Comparison of ENCODE assay signal across 8 mouse cellular contexts in the genomic region with DNA sequence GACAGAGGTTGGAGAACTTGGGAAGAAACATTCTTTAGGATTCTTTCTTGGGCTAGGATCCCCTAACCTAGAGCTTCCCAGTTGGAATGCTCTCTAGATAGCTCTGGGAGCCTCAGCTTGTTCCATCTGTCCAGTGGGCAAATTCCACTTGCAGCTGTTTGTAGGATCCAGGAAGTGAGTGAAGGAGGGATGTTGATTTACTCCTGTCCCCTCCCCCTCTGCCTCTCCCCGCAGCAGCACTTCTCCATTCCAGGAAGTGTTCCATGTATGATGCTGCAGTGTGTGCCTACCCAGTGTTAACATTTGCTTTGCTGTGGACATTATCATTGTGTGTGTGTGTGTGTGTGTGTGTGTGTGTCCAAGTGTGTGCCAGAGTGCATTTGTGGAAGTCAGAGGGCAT. TPM values are rescaled to one million over a fixed set of nuclear protein-coding genes. Genes with fewer than 3 reads are reported as not detected.
DNase-seq lines count a peak whose midpoint lies in the region; ATAC-seq lines count a peak whose summit lies in the region.

No protein-coding gene starts in this region.

- H3K4me1 ChIP-seq in neural tube, embryonic 11.5 days (ENCODE audit: control insufficient read depth, insufficient read depth, low read length), result peaks cover 9% of the 10 kb centered on the region
- peaks cover 57% of the 10 kb centered on the region for H3K4me1 ChIP-seq in forebrain, embryonic 15.5 days
- H3K4me1 ChIP-seq in megakaryocyte, embryonic 14.5 days, result peaks cover 76% of the 10 kb centered on the region

- no peak overlapping the region for H3K27ac ChIP-seq in neural tube, embryonic 11.5 days (ENCODE audit: low read depth, low read length)
- no peak overlapping the region for H3K27ac ChIP-seq in forebrain, embryonic 15.5 days (replicated peaks)

- 18% methylated on average over 1 of the region's 1 CpGs for WGBS in neural tube, embryonic 11.5 days
- WGBS in forebrain, embryonic 15.5 days, result 48% methylated on average over 1 of the region's 1 CpGs

- H3K27me3 ChIP-seq in neural tube, embryonic 11.5 days (ENCODE audit: control insufficient read depth, insufficient read depth, low read length), result no peaks in the 10 kb centered on the region
- no peaks in the 10 kb centered on the region for H3K27me3 ChIP-seq in forebrain, embryonic 15.5 days
- H3K27me3 ChIP-seq in megakaryocyte, embryonic 14.5 days (replicated peaks), result no peaks in the 10 kb centered on the region

- ATAC-seq in neural tube, embryonic 11.5 days (ENCODE audit: insufficient read depth, low FRiP score, low TSS enrichment), result no peak
- ATAC-seq in forebrain, embryonic 15.5 days (replicated peaks), result no peak
- no peak for ATAC-seq in activated CD4-positive, CD25-positive, alpha-beta regulatory T cell, adult 4 months

- peak overlapping the region; percentile 83 for H3K4me3 ChIP-seq in neural tube, embryonic 11.5 days (ENCODE audit: low read depth, low read length)
- peak overlapping the region; percentile 97 for H3K4me3 ChIP-seq in forebrain, embryonic 15.5 days
- H3K4me3 ChIP-seq in megakaryocyte, embryonic 14.5 days (replicated peaks), result peak overlapping the region; percentile 99

- DNase-seq in neural tube, embryonic 11.5 days (ENCODE audit: low spot score), result no peak
- DNase-seq in neural tube, embryonic 10.5 days (ENCODE audit: extremely low spot score, low spot score), result no peak
- peak; percentile 47 to 70 for DNase-seq in kidney, postnatal 25 days
- DNase-seq in testis, postnatal 10 days (ENCODE audit: low spot score), result no peak
- no peak for DNase-seq in right cerebral cortex, postnatal 4 days

- peak overlapping the region; percentile 88 for H3K9ac ChIP-seq in neural tube, embryonic 11.5 days (ENCODE audit: low read length)
- H3K9ac ChIP-seq in forebrain, embryonic 15.5 days (replicated peaks), result peak overlapping the region; percentile 90

- H3K36me3 ChIP-seq in neural tube, embryonic 11.5 days (ENCODE audit: control insufficient read depth, insufficient read depth, low read length), result peaks cover 1% of the 10 kb centered on the region; the same call in 1 of the 2 replicates
- H3K36me3 ChIP-seq in forebrain, embryonic 15.5 days, result no peaks in the 10 kb centered on the region
- peaks cover 58% of the 10 kb centered on the region for H3K36me3 ChIP-seq in megakaryocyte, embryonic 14.5 days (replicated peaks; ENCODE audit: low read length)

- peak overlapping the region; percentile 91 for H3K4me2 ChIP-seq in neural tube, embryonic 11.5 days (ENCODE audit: low read depth)
- peak overlapping the region; percentile 80 for H3K4me2 ChIP-seq in forebrain, embryonic 15.5 days (replicated peaks)

- no peaks in the 10 kb centered on the region for H3K9me3 ChIP-seq in neural tube, embryonic 11.5 days (ENCODE audit: control insufficient read depth, low read length)
- no peaks in the 10 kb centered on the region for H3K9me3 ChIP-seq in forebrain, embryonic 15.5 days
- H3K9me3 ChIP-seq in megakaryocyte, embryonic 14.5 days, result no peaks in the 10 kb centered on the region

RNA-seq across cellular contexts. Expression of a gene that starts 1.3 kb away (rescaled TPM):
- polyA plus RNA-seq in neural tube, embryonic 11.5 days (2014; fragmentation: Nextera tagmentation; extraction: Ambion mirVana), result 66.3 and 69.7 TPM in 2 replicates
- 74.7 and 77.1 TPM in 2 replicates for polyA plus RNA-seq in forebrain, embryonic 15.5 days (2015; fragmentation: Nextera tagmentation; extraction: Ambion mirVana)
- 714 and 929 TPM in 2 replicates for polyA plus RNA-seq in megakaryocyte, embryonic 14.5 days (2012; ENCODE audit: insufficient read depth, low replicate concordance)
- polyA plus RNA-seq in activated CD4-positive, CD25-positive, alpha-beta regulatory T cell, adult 4 months (2017; shearing (Covaris generic)), result 100 to 1,000 TPM; 100 to 114 TPM

RNA-seq across cellular contexts. Expression of a gene that starts 14.4 kb away (rescaled TPM):
- 47.8 and 51.8 TPM in 2 replicates for polyA plus RNA-seq in neural tube, embryonic 11.5 days (2014; fragmentation: Nextera tagmentation; extraction: Ambion mirVana)
- polyA plus RNA-seq in forebrain, embryonic 15.5 days (2015; fragmentation: Nextera tagmentation; extraction: Ambion mirVana), result 45.7 and 49.1 TPM in 2 replicates
- 20.1 and 20.7 TPM in 2 replicates for polyA plus RNA-seq in megakaryocyte, embryonic 14.5 days (2012; ENCODE audit: insufficient read depth, low replicate concordance)
- polyA plus RNA-seq in activated CD4-positive, CD25-positive, alpha-beta regulatory T cell, adult 4 months (2017; shearing (Covaris generic)), result 10 to 100 TPM; 34.0 to 38.8 TPM

RNA-seq across cellular contexts. Expression of a gene that starts 58.3 kb away (rescaled TPM):
- 270 and 288 TPM in 2 replicates for polyA plus RNA-seq in neural tube, embryonic 11.5 days (2014; fragmentation: Nextera tagmentation; extraction: Ambion mirVana)
- polyA plus RNA-seq in forebrain, embryonic 15.5 days (2015; fragmentation: Nextera tagmentation; extraction: Ambion mirVana), result 306 and 307 TPM in 2 replicates
- 55.5 and 62.9 TPM in 2 replicates for polyA plus RNA-seq in megakaryocyte, embryonic 14.5 days (2012; ENCODE audit: insufficient read depth, low replicate concordance)
- 100 to 1,000 TPM in 1 of 2 experiments, 10 to 100 TPM in 1; 96.0 to 122 TPM for polyA plus RNA-seq in activated CD4-positive, CD25-positive, alpha-beta regulatory T cell, adult 4 months (2017; shearing (Covaris generic))

Comparison
In these comparisons a context has a peak if more than half of its experiments do, and no peak if none do; other contexts are left out.
1. DNase-seq: peak in kidney, postnatal 25 days (2 of 2); none in neural tube, embryonic 11.5 days (single experiment), neural tube, embryonic 10.5 days (single experiment), testis, postnatal 10 days (single experiment) and right cerebral cortex, postnatal 4 days (single experiment).
2. Peak in every context shown above with its lines, with median percentiles within 50 percentile points of each other: H3K4me3 ChIP-seq.